Mouse (Mus musculus): Measurements from ENCODE around the gene Kat2a.
"Not testable (repeated sequence)": the region's sequence is repeated elsewhere in the genome, so short reads cannot be mapped to it uniquely, and the experiment has no call there.

The Kat2a gene

GRCm38 (mm10) chr11:100671956-100672355, 40.3 kb downstream of the Kat2a start:
- no peak for DNase-seq (ENCODE audit: low spot score in 2 of 2)

GRCm38 (mm10) chr11:100671049-100671448, 41.2 kb downstream of the Kat2a start:
- DNase-seq (ENCODE audit: low spot score in 2 of 2), result no peak

DNA sequence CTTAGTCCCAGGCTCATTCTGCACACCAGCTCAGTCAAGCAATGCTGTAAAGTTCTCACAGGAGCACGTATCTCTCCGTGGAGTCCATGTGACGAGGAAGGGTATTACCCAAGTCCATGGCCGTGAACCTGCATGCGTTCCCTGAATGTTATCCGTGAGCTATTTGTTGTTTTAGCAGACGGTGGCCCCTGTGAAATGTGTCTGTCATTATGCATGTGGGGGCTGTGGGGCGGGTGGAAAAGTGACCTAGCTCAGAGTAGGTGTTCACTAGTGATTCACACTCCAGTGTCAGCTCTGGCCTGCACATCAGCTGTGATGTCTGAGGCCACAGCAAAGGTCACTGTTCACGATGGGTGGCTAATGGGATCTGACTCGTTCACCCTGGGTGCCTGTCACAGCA, 52.5 kb downstream of the Kat2a start:
- no peak for DNase-seq (ENCODE audit: low spot score in 2 of 2)

DNA sequence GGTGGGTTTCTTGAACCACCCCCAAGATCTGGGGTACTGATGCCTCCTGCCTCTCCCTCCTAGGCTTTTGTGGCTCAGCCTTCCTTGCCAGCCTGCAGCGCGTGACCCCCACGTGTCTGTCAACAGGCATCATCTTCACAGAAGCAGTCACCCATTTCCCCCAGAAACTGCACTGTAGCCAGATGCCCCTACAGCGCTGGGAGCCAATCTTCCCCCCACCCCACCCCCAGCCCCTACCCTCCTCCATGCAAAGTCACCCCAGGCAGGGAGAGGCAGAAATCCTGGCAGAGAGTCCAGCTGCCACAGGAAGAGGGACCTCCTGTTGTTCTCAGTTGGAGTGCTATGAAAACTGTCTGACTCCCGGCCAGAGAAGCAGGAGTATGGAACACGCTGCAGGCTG, 55.8 kb downstream of the Kat2a start:
- DNase-seq (ENCODE audit: low spot score in 2 of 2), result no peak

GRCm38 (mm10) chr11:100655589-100655988, 56.7 kb downstream of the Kat2a start:
- not testable (repeated sequence) for DNase-seq (ENCODE audit: low spot score in 2 of 2)
